Mouse (Mus musculus) c-Kit-positive CD71-positive TER-119-negative erythroid progenitor cells, embryonic 14.5 days (primary cell): ENCODE measurements around the gene Hexim1.

Experiments
- DNase-seq: peaks from one replicate; pipeline ENCODE4 v3.0.0-alpha.2; 2013; ENCODE audit warnings: low read depth

The Hexim1 gene

GRCm38 (mm10) chr11:103116008-103116818, at the start of gene Hexim1:
TSS of gene Hexim1 (plus strand) at chr11:103116231.
- peak; percentile 98 for DNase-seq

- no peak for DNase-seq
Measured at GRCm38 (mm10) chr11:103067051-103067361, 49.0 kb upstream of the Hexim1 start.

DNA sequence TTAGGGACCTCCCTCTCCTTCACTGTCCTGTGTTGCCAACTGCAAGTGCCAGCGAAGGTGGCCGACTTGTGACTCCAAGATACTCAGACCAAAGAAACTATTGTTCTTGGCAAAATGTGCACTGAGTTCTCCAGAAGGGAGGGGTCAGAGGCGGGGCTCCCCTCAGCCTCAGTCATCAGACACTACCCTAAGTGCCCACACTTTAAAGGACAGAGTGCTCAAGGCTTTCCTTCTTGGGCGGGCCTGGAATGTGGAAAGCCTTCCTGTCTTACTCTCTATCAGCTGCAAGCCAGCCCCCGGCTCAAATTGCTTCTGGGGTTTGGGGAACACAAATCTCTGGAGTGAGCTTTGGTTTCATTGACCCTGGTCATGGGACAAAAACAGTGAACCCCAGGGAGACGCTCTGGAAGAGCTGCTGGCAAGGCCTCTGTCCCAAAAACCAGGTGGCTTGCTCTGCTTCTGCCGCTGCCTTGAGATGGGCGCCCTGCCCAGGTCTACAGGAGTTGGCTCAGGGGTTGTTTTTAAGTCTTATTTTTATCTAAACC, 48.5 kb upstream of the Hexim1 start:
- no peak for DNase-seq

- no peak for DNase-seq
Measured at GRCm38 (mm10) chr11:103068272-103068671, 47.8 kb upstream of the Hexim1 start.

DNA sequence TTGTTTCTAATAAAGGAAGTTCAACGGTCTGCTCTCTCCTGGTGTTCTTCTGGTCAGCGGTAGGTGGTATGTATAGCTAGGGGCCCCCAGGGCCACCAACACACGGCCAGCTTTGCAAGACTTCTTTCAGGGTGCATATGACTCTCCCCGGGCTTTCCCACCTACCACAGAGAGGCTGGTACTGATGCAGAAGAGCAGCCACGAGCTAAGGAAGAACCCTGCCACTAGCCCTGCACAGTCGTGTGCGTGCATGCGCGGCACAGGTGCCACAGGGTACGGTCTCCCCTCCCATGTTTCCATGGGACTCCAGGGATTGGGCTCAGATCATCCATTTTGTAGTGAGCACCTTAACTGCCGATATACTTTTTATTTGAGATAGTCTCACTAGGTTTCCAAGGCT, 47.1 kb upstream of the Hexim1 start:
- DNase-seq, result no peak

DNA sequence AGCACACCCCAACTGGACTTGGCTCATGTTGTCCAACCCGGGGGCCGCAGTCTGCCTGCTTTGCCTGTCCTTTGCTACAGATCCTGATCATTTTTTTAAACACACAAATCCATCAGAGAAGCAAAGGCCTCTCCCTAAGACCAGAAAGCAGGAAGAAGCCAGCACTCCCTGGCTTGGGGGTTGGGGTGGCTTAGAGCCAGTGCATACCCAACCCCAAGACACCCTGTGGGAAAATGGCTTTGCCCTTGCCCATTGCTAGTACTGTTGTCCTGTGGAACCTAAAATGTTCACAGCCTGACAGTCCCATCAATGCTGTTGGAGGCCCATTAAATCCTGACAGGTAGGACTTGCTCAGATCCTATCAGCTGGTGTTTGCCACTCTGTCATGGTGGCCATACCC, 46.3 kb upstream of the Hexim1 start:
- DNase-seq, result no peak

- no peak for DNase-seq
Measured at GRCm38 (mm10) chr11:103070322-103070880, 45.6 kb upstream of the Hexim1 start.

DNA sequence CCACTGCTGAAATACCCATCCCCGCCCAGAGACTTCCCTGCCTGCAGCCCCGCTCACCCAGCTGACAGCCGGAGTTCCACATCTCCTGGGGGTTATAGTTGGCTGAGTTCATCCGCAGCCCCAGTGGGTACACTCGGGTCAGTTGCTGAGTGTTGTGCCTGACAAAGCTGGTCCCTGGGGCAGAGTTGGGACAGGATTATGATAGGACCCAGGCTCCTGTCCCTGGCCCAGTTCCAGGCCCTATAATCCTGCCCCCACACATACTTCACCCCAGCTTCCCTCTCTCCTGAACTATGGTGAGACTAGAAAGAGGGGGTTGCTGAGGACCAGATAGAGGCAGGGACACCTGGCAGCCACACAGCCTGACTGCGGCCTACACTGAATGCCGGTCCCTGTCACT, 42.4 kb upstream of the Hexim1 start:
- DNase-seq, result no peak

- DNase-seq, result no peak
Measured at GRCm38 (mm10) chr11:103074121-103074650, 41.8 kb upstream of the Hexim1 start.

GRCm38 (mm10) chr11:103074796-103075323, 41.2 kb upstream of the Hexim1 start:
- DNase-seq, result no peak

GRCm38 (mm10) chr11:103076010-103076409, 40.0 kb upstream of the Hexim1 start:
- DNase-seq, result no peak

GRCm38 (mm10) chr11:103076581-103076980, 39.5 kb upstream of the Hexim1 start:
- DNase-seq, result no peak

GRCm38 (mm10) chr11:103078131-103078530, 37.9 kb upstream of the Hexim1 start:
- no peak for DNase-seq

GRCm38 (mm10) chr11:103080323-103081091, 35.5 kb upstream of the Hexim1 start:
- DNase-seq, result no peak

- no peak for DNase-seq
Measured at GRCm38 (mm10) chr11:103081631-103082030, 34.4 kb upstream of the Hexim1 start.

- no peak for DNase-seq
Measured at GRCm38 (mm10) chr11:103093306-103093705, 22.7 kb upstream of the Hexim1 start.

DNA sequence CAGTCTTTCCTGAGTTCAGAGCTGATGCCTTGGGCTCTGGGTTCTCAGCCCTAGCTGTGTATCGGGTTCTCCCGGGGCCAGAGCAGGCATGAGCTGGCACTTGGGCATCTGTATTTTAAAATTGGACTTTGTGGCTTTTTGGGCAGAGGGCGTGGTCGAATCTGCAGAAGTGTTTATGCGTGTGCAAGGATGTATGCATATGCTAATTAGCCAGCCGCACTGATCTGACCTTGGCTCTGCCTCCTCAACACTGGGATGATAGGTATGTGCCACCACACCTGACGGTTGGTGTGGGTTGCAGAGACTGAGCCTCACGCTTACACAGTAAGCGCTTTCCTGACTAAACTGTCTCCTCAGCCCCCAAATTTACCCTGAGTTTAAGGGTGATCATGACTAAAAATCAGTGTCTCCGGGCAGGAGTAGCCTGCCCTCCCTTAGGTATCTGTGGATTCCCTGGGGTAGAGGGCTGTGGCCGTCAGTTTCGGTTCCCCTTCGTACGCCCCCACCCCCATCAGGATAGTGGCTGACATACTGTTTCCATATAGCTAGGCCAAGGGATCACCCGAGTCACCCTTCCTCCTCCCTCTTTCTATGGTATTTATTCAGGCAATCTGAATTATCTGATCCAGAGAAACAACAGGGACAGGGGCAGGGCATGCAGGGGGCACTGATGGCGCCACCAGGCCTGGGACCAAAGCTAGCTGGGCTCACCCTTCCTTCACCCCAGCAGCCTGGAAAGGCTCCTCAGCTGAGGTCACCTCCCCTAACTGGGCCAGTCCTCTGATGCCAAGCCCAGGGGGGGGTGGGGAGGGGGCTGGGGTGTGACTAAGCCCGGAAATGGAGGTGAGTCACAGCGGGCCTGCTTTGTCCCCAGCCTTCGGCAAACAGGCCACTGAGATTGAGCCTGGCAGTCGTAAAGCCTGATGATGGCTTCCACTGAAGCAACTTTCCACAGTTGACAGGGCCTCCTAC, 21.9 kb upstream of the Hexim1 start:
- DNase-seq, result no peak

DNA sequence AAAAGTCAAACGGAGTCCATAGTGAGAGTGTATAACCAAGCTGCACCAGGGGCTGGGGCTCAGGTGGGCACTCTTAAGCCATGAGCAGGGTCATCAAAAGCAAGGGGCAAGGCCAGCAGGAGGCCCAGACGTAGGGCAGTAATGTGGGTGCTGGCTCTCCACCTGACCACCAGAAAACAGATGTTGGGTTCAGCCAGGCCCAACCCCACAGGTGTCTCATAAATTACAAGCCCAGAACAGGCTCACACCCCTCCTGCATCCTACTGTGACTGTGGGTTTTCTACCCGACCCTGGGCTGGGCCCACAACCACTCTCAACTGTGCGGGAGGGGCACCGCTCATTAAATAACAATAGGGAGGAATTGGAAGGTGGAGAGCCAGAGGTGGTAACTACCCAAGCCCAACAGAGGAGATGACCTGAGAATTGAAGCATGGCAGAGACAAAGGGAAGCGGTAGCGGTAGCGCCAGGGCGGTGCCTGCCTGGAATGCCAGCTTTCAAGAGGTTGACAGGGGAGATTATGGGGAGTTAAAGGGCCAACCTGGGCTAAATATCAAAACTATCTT, 20.8 kb upstream of the Hexim1 start:
- no peak for DNase-seq

- no peak for DNase-seq
Measured at GRCm38 (mm10) chr11:103095801-103096200, 20.2 kb upstream of the Hexim1 start.

DNA sequence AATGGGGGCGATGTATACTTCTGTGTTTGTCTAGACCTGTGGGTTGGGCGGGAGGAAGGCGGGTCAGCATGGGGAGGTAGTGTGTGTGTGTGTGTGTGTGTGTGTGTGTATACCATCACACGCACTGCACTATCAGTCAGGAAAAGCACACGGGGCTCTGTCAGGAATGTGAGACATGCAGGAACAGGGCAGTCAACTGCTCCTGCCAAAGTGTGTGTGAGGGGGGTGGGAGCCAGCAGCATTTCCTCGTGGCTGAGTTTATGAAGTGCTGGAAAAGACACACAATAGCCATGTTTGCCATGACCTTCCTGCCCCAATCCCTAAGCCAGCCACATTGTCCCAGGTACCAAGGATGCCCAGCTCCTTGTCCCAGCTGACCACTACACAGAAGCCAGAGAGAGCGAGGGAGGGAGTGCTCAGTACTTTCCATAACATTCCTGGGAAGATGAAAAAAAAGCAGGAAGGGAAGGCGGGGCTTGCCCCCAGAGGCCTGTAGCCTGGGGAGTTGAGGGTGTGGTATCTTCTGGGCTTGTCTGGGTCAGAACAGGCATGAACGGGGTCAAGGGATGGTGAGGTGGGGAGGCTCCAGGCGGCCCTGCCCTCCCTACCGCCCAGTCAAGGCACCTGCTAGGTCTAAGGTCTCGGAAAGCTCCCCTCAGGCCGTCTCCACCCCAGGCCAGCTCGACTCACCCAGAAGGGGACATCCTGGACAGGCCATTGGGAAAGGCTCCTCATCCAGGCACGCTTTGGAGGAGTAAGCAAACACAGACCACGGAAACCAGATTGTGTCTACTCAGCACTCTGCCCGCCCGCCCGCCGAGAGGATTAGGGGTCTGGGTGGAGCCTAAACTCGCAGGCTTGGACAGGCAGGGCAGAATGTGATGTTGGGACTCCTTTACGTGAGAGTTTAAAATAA, 18.8 kb upstream of the Hexim1 start:
- DNase-seq, result no peak
